Mouse (Mus musculus) testis, postnatal 10 days (tissue): ENCODE measurements at regions not wholly inside any gene's neighbourhood (a gene's known extent, or its start where the extent isn't known, plus 50 kb on each side); places are given as distances from the start of the nearest gene placed in this dataset.

ENCODE experiments used
- DNase-seq: peaks from one replicate; pipeline ENCODE4 v3.0.0; 2021; ENCODE audit warnings: low spot score

- no peak for DNase-seq
Observed at GRCm38 (mm10) chr13:116243272-116243784, 66.2 kb downstream of the Isl1 start.

- peak; percentile 40 for DNase-seq
Observed at GRCm38 (mm10) chr13:116215101-116215500, 94.4 kb downstream of the Isl1 start.

DNA sequence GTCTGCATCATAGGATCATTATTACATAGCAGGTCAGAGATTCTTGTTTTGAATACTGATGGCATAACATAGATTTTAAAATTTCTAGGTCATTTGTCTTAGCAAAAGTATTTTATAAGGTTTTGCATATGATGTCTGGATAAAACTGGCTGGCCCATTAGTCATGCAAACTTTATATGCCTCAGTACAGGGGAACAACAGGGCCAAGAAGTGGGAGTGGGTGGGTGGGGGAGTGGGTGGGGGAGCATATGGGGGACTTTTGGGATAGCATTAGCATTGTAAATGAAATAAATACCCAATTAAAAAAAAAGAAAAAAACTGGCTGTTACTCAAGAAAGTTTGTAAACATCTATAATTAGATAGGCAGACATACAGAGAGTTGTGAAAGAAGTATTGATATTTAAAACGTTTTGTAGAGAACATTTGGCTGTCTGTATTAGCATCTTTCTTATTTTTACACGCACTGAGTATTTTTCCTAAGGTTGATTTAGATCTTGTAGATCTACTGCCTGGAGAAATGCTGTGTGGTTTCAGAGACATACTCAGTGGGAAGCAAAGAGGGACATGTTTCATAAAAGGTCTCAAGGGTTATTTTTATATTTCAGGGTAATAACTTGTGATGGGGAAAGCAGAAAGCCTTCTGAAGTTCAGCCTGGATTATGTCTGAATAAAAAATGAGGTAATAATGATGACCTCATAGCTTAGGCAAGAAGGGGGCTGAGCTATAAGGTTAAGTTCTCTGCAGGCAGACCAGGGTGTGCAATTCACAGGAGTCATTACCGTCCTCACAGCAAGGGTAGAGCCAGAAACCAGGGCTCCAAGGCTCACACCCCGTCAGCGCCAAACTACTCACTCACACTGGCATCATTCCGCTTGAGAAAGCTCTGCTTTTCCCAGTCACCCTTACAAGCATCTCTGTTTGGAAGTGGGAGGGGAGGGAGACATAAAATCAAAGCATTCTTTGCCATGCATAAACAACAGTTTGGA is 95.4 kb downstream of the Isl1 start:
- no peak for DNase-seq

DNA sequence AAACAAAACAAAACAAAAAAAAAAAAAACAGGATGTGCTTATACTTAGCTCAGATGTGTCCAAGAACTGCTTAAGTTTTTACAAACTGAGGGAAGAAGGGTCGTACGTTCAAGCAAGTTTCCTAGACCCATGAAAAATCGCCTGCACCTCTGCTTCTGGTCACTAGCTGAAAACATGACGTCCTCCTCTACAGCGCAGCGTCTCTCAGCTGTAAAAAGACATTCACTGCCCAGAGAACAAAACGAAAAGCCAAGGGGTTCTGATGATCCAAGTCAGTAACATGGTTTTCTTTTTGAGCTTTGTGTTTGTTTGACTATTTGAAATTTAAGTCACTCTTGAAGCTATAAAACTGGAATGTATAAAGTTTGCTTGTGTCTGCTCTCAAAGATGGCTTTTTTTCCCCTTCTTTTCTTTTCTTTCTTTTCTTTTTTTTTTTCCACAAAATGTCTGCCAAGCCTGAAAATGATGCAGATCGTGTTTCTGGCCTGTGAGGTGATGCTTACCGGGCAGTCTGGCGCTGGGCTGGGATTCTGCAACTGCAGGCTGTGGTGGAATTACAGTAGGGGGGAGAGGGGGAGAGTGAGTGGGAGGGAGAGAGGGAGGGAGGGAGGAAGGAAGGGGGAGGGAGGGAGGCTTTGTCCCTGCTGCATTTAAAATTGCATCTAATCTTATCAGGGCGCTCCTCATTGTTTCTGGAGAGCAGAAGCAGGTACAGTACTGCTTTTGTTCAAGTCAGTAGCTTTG is 108.1 kb downstream of the Isl1 start:
- DNase-seq = peak; percentile 41

- DNase-seq = no peak
Observed at GRCm38 (mm10) chr13:116187059-116187458, 122.4 kb downstream of the Isl1 start.

GRCm38 (mm10) chr13:116177781-116178180 is 131.7 kb downstream of the Isl1 start:
- no peak for DNase-seq

GRCm38 (mm10) chr13:116174976-116175375 is 134.5 kb downstream of the Isl1 start:
- no peak for DNase-seq

- no peak for DNase-seq
Observed at GRCm38 (mm10) chr13:116173866-116174265, 135.6 kb downstream of the Isl1 start.

DNA sequence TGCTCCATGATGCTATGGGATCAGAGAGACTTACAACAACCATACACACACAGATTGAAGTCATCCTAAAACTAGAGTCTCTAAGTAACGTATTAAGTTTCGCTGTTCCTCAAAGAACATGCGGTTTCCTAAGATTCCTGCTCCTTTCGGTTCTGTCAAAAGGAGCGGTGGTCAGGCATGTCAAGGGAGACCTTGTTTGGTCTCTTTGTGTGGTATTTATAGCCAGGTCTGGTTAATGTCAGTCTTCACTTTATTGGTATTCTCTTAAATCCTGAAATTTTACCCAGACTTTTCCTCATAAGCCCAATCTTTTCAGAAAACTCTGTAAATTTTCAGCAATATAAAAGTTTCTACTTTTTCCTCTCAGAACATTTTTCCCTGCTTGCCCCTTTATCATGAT is 166.5 kb downstream of the Isl1 start:
- DNase-seq = no peak

GRCm38 (mm10) chr13:116118664-116119063 is 190.8 kb downstream of the Isl1 start:
- no peak for DNase-seq

DNA sequence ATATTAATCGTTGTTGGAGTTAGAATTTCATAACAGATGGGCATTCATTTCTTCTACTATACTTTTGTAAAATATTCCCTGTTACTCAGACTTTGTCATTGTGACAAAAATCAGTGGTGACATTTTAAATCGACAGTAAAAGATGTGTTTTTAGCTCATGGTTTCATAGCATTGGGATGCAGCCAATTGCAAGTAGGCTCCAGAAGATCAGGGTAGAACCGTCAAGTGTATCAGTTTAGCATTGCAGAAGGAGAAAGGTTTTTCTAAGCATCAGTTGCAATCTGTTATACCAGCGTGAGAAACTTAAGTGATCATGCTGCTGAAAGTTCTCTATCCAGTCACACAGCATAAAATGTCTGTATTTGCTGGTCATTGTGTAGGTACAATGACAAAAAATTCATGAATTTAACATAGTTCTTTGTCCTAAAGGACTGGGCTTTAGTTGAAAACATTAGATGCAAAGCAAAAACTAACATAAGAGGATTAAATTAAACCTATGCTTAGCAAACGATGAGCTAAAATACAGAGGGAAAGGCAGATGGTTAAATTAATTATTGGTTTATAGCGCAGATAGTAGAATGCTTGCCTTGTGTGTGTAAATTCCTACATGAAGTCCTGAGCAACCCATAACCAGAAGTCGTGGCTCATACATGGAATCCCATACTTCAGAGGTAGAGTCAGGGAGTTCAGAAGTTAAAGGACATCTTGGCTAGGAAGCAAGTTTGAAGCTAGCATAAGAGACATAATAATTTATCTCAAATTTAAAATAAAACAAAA is 198.3 kb downstream of the Isl1 start:
- no peak for DNase-seq

DNA sequence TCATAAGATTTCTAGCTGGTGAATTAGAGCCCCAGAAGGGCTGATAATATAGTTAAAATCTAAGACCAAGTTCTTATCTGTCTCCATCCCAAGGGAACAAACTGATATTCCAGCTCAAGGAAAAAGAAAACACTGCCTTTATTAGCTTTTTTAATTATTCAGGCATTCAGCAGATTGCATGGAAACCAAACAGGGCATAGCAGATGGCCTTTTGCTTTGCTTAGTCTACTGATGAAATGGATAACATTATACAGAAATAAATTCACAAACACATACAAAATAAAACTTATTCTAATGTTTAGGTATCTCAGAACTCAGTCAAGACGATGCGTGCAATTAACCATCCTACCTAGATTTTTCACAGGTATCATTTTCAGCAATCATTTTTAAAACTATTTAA is 198.9 kb downstream of the Isl1 start:
- no peak for DNase-seq

DNA sequence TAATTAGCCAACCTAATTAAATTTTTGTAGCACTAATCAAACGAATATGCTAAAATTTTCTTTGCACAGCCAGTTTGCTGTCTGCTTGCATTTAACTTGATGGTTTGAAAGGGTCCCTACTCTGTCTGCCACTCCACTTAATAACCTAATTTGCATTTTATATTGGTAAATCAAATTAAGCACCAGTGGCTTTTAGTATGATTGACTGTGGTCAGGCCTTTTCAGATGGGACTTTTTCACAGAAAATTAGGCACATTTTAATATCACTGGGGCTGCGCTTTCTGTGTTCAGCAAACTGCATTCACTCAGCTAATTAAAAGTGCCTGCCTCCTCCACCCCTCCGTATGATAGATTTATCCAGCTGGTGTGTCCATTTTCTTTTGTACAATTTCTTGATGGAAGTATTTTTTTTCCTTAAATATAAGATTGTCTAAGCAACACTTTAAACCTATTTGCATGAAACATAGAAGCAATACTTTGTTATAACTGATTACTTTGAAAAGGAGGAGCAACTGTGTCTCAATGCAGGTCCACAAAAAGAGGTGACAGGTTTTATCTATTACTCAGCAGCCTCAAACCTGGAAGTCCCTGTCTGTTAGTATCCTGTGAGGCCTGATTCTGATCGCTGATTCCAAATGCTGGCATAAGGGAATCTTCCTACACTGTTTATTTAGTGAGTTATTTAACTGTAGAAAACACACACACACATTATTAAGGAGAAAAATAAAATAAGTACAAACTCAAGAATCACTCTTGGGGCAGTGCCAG is 221.8 kb downstream of the Isl1 start:
- no peak for DNase-seq

DNA sequence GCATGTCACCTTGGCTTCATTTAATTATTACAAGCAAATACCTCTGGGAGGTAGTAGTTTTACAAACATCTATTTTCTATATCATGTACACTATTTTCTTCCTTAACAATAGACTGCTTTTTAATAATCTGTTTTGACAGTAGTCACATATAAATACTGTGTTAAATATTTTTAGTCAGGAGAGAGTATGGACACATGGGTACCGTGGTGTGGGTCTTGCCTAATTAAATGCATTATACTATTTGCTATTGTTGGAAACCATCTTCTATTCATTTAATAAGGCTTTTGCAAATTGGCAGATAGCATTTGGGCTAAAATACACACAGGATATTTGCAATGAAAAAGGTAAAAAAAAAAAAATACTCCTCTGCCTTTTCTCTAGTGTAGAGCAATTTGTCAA is 222.3 kb downstream of the Isl1 start:
- no peak for DNase-seq

DNA sequence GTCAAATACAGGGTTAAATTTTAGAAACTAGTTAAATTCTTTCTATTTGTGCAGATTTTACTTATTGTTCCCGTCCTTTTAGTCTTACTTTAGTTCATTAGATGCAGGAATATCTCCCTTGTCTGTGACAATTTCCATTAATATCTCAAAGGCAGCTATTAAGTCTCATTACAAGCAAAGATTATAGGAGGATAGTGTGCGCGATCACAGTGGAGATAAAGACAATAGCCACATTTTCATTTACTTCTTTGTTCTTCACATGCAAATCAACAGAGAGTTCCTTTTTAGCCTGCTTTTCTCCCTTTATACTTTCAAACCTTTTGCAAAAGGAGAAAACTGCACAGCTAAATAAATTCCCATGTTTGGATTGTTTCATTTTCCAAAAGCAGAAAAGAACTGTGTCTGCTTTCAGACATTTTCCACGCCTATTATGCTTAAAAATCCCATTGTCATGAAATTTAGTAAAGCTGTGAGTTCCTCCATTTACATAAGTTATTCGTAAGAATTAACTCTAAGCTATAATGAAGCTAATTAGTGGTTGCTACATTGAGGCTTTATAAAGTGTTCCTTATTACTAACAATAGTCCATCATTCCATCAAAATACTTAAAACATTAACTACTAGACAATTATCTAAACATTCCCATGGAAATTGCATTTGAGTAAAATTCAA is 252.4 kb downstream of the Isl1 start:
- DNase-seq = no peak

DNA sequence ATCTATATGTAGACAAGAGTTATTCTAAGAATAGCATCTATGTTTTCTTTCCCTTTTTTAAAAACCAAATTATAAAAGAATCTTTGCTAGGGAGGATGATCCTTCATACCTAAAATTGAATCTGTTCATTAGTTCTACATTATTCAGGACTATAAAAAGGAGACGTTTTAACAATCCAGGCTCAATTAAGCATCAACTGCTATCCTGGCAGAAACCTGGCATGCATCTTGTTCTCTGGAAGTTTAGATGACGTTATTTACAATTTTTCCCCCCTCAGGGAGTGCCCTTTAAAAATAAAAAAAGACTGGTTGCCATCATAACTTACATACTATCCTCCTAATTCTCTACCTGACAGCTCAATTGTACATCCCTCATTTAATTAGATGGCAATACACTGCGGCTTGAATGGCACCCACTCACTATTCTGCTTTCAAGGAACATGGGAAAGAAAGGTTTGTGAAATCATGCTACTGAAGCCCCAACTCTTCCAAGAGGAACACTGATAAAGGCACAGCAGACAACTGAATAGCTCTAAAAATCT is 253.3 kb downstream of the Isl1 start:
- DNase-seq = no peak

GRCm38 (mm10) chr13:116036166-116036565 is 273.3 kb downstream of the Isl1 start:
- DNase-seq = no peak

- DNase-seq = no peak
Observed at GRCm38 (mm10) chr13:116030152-116030720, 279.3 kb downstream of the Isl1 start.

- DNase-seq = no peak
Observed at GRCm38 (mm10) chr13:116028583-116028982, 280.9 kb downstream of the Isl1 start.

DNA sequence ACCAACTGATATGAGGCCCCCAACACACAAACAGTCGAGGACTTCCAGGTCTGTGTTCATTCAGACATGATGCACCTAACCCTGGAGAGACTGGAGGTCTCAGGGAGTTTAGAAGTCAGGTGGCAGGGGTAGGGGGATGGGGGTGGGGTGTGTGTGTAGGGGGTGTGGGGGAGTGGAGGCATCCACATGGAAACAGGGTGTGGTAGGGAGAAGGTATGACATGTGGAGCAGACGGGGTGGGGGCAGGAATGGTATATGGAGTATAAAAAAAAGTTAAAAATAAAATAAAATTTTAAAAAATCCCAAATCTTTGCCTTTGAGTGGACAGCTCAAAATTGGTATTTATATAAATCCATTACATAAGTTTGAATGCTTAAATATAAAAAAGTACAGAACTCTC is 282.3 kb downstream of the Isl1 start:
- DNase-seq = no peak
